8 mouse cellular contexts compared by ENCODE assay signal in genomic region chr2:60209703-60210651, GRCm38 (mm10). TPM values are rescaled to one million over a fixed set of nuclear protein-coding genes. Genes with fewer than 3 reads are reported as not detected.
DNase-seq lines count a peak whose midpoint lies in the region; ATAC-seq and TF ChIP-seq lines count a peak whose summit lies in the region.

TSS of gene Baz2b (minus strand) at chr2:60209839.
TSS of gene March7 (plus strand) at chr2:60209887.

- no peaks in the 10 kb centered on the region for H3K27me3 ChIP-seq in embryonic facial prominence, embryonic 15.5 days
- H3K27me3 ChIP-seq in limb, embryonic 13.5 days = no peaks in the 10 kb centered on the region
- no peaks in the 10 kb centered on the region for H3K27me3 ChIP-seq in midbrain, embryonic 15.5 days (replicated peaks)

- peaks cover 23% of the 10 kb centered on the region for H3K4me1 ChIP-seq in bone marrow macrophage, adult 2 months (ENCODE audit: control insufficient read depth, insufficient read depth, low read length)
- H3K4me1 ChIP-seq in embryonic facial prominence, embryonic 15.5 days = peaks cover 23% of the 10 kb centered on the region
- peaks cover 37% of the 10 kb centered on the region for H3K4me1 ChIP-seq in limb, embryonic 13.5 days
- peaks cover 31% of the 10 kb centered on the region for H3K4me1 ChIP-seq in midbrain, embryonic 15.5 days

- TF ChIP-seq POLR2A in bone marrow macrophage, adult 2 months (IDR thresholded peaks at IDR 0.05; ENCODE audit: borderline replicate concordance, low read depth, low read length) = no peak

- H3K9me3 ChIP-seq in embryonic facial prominence, embryonic 15.5 days (replicated peaks) = no peaks in the 10 kb centered on the region
- H3K9me3 ChIP-seq in limb, embryonic 13.5 days = no peaks in the 10 kb centered on the region
- no peaks in the 10 kb centered on the region for H3K9me3 ChIP-seq in midbrain, embryonic 15.5 days

- peak; percentile 82 for DNase-seq in 416B (ENCODE audit: low read depth)
- peak; percentile 74 for DNase-seq in heart, adult 8-10 months (ENCODE audit: low spot score)
- DNase-seq in kidney, adult 9 months = peak; percentile 84
- DNase-seq in spleen, adult 18-20 months = peak; percentile 84 to 89

- peak; percentile 93 for ATAC-seq in embryonic facial prominence, embryonic 15.5 days (ENCODE audit: insufficient number of reproducible peaks, low FRiP score, low TSS enrichment, low read depth)
- ATAC-seq in limb, embryonic 13.5 days (ENCODE audit: low FRiP score, low read depth) = peak; percentile 92
- ATAC-seq in midbrain, embryonic 15.5 days (replicated peaks) = peak; percentile 92

- H3K4me2 ChIP-seq in embryonic facial prominence, embryonic 15.5 days (replicated peaks) = peak within 1 kb of the TSS; percentile 56
- peak within 1 kb of the TSS; percentile 83 for H3K4me2 ChIP-seq in limb, embryonic 13.5 days (replicated peaks)
- peak within 1 kb of the TSS; percentile 59 for H3K4me2 ChIP-seq in midbrain, embryonic 15.5 days

- H3K9ac ChIP-seq in embryonic facial prominence, embryonic 15.5 days = peak within 1 kb of the TSS; percentile 87
- peak within 1 kb of the TSS; percentile 92 for H3K9ac ChIP-seq in limb, embryonic 13.5 days
- peak within 1 kb of the TSS; percentile 78 for H3K9ac ChIP-seq in midbrain, embryonic 15.5 days

- peaks cover 12% of the 10 kb centered on the region; the same call in 1 of the 2 replicates for H3K36me3 ChIP-seq in embryonic facial prominence, embryonic 15.5 days
- peaks cover 29% of the 10 kb centered on the region for H3K36me3 ChIP-seq in limb, embryonic 13.5 days
- no peaks in the 10 kb centered on the region for H3K36me3 ChIP-seq in midbrain, embryonic 15.5 days (replicated peaks)

- H3K4me3 ChIP-seq in bone marrow macrophage, adult 2 months (ENCODE audit: insufficient read depth, low read length) = peak within 1 kb of the TSS; percentile 90
- H3K4me3 ChIP-seq in embryonic facial prominence, embryonic 15.5 days (replicated peaks) = peak within 1 kb of the TSS; percentile 89
- peak within 1 kb of the TSS; percentile 90 for H3K4me3 ChIP-seq in limb, embryonic 13.5 days
- peak within 1 kb of the TSS; percentile 84 for H3K4me3 ChIP-seq in midbrain, embryonic 15.5 days

- TF ChIP-seq CTCF in bone marrow macrophage, adult 2 months (IDR thresholded peaks at IDR 0.05; ENCODE audit: low read depth, low read length) = no peak

- H3K27ac ChIP-seq in bone marrow macrophage, adult 2 months (ENCODE audit: insufficient read depth, low read depth, low read length) = peak within 1 kb of the TSS; percentile 78
- H3K27ac ChIP-seq in embryonic facial prominence, embryonic 15.5 days (replicated peaks) = peak within 1 kb of the TSS; percentile 91
- peak within 1 kb of the TSS; percentile 84 for H3K27ac ChIP-seq in limb, embryonic 13.5 days
- H3K27ac ChIP-seq in midbrain, embryonic 15.5 days = peak within 1 kb of the TSS; percentile 92

- under 1% methylated on average over 84 of the region's 109 CpGs for WGBS in embryonic facial prominence, embryonic 15.5 days
- under 1% methylated on average over 59 of the region's 109 CpGs for WGBS in limb, embryonic 13.5 days
- WGBS in midbrain, embryonic 15.5 days = under 1% methylated on average over 98 of the region's 109 CpGs

RNA-seq across cellular contexts. Expression of gene Baz2b, which starts in this region (rescaled TPM):
- polyA plus RNA-seq in bone marrow macrophage, adult 2 months (2012; ENCODE audit: insufficient read depth, insufficient read length, missing spikeins) = 64.7 and 68.7 TPM in 2 replicates
- 58.1 and 61.5 TPM in 2 replicates for polyA plus RNA-seq in embryonic facial prominence, embryonic 15.5 days (2015; fragmentation: Nextera tagmentation; extraction: Ambion mirVana)
- total RNA-seq in heart, adult 8-10 months (2022) = 10 to 100 TPM; 33.0 to 49.7 (median 44.0) TPM
- 64.6 and 67.1 TPM in 2 replicates for polyA plus RNA-seq in limb, embryonic 13.5 days (2015; fragmentation: Nextera tagmentation; extraction: Ambion mirVana)
- polyA plus RNA-seq in midbrain, embryonic 15.5 days (2015; fragmentation: Nextera tagmentation; extraction: Ambion mirVana) = 76.3 and 86.7 TPM in 2 replicates

RNA-seq across cellular contexts. Expression of gene March7, which starts in this region (rescaled TPM):
- polyA plus RNA-seq in bone marrow macrophage, adult 2 months (2012; ENCODE audit: insufficient read depth, insufficient read length, missing spikeins) = 66.9 and 71.4 TPM in 2 replicates
- 71.5 and 78.5 TPM in 2 replicates for polyA plus RNA-seq in embryonic facial prominence, embryonic 15.5 days (2015; fragmentation: Nextera tagmentation; extraction: Ambion mirVana)
- total RNA-seq in heart, adult 8-10 months (2022) = 10 to 100 TPM; 20.8 to 33.6 (median 28.3) TPM
- polyA plus RNA-seq in limb, embryonic 13.5 days (2015; fragmentation: Nextera tagmentation; extraction: Ambion mirVana) = 83.0 and 92.8 TPM in 2 replicates
- polyA plus RNA-seq in midbrain, embryonic 15.5 days (2015; fragmentation: Nextera tagmentation; extraction: Ambion mirVana) = 89.7 and 95.1 TPM in 2 replicates

Comparison
In these comparisons a context has a peak if more than half of its experiments do, and no peak if none do; other contexts are left out.
1. Peak in every context shown above with its lines: DNase-seq, ATAC-seq, H3K4me3 ChIP-seq and H3K27ac ChIP-seq.